Mouse (Mus musculus) cortical plate, adult 2 months (tissue): ENCODE results near the gene Foxp3.

ENCODE experiments used
- CTCF ChIP-seq: fragments of 200-500 bp; IDR thresholded peaks from 2 replicates; pipeline ENCODE4 v1.5.1; 2011; ENCODE audit warnings: mild to moderate bottlenecking, control low read depth, low read length; ENCODE audit not compliant: insufficient read depth; ENCODE audit errors: extremely low read depth
- POLR2A ChIP-seq: fragments of 200-500 bp; IDR thresholded peaks from 2 replicates; pipeline ENCODE4 v1.6.1; 2011; ENCODE audit warnings: mild to moderate bottlenecking, low read length, control low read depth; ENCODE audit not compliant: insufficient read depth; ENCODE audit errors: extremely low read depth

- TF ChIP-seq POLR2A (no peak), CTCF (no peak)
Observed at GRCm38 (mm10) chrX:7563076-7563475, 10.4 kb upstream of the Foxp3 start.
